Mouse (Mus musculus) liver, embryonic 11.5 days (tissue): ENCODE data around the gene Actb. TPM values are rescaled to one million over a fixed set of nuclear protein-coding genes. Genes with fewer than 3 reads are reported as not detected.
A peak's percentile ranks its signal among the peaks of the same experiment; 100 is the strongest.

ENCODE experiments used
- ATAC-seq: fragments of 200-750 bp; cut with Nextera tagmentation; replicated peaks from 2 replicates; pipeline ENCODE4 v1.8.0; 2017; ENCODE audit warnings: moderate number of reproducible peaks, mild to moderate bottlenecking, moderate TSS enrichment, moderate library complexity; ENCODE audit not compliant: low FRiP score
- DNase-seq: peaks from one replicate; pipeline ENCODE4 v3.0.0-alpha.2; 2017; ENCODE audit warnings: low spot score
- H3K27ac ChIP-seq: fragments of 300-500 bp; sonication (generic); 2 replicates; pipeline ENCODE4 v1.5.1; 2014; ENCODE audit warnings: mild to moderate bottlenecking, low read depth, low read length, control low read depth
- H3K27me3 ChIP-seq: fragments of 300-500 bp; sonication (generic); replicated peaks from 2 replicates; pipeline ENCODE4 v1.6.1; 2014; ENCODE audit warnings: low read length, mixed read lengths; ENCODE audit not compliant: control insufficient read depth, insufficient read depth
- H3K36me3 ChIP-seq: fragments of 300-500 bp; sonication (generic); 2 replicates; pipeline ENCODE4 v1.6.1; 2014; ENCODE audit warnings: mild to moderate bottlenecking, low read length, moderate library complexity, mixed read lengths; ENCODE audit not compliant: control insufficient read depth, insufficient read depth
- H3K4me1 ChIP-seq: fragments of 300-500 bp; sonication (generic); replicated peaks from 2 replicates; pipeline ENCODE4 v1.6.1; 2014; ENCODE audit warnings: low read length, mixed read lengths; ENCODE audit not compliant: control insufficient read depth, insufficient read depth
- H3K4me2 ChIP-seq: fragments of 300-500 bp; sonication (generic); 2 replicates; pipeline ENCODE4 v1.6.1; 2014; ENCODE audit warnings: mild to moderate bottlenecking, control low read depth, moderate library complexity
- H3K4me3 ChIP-seq: fragments of 300-500 bp; sonication (generic); 2 replicates; pipeline ENCODE4 v1.5.1; 2014; ENCODE audit warnings: low read depth, low read length, control low read depth
- H3K9ac ChIP-seq: fragments of 300-500 bp; sonication (generic); 2 replicates; pipeline ENCODE4 v1.6.1; 2014; ENCODE audit warnings: low read depth, low read length, control low read depth
- H3K9me3 ChIP-seq: fragments of 300-500 bp; sonication (generic); 2 replicates; pipeline ENCODE4 v1.6.1; 2016; ENCODE audit warnings: low read length, inconsistent platforms, mixed read lengths; ENCODE audit not compliant: control insufficient read depth
- WGBS: fragments of 180-500 bp; shearing (Covaris S2); extraction: QIAGEN DNeasy Blood & Tissue Kit; methylation state at CpG from one replicate; pipeline ENCODE4 v1.1.7; 2014; 5-methylcytosine and 5-hydroxymethylcytosine counted together
- polyA plus RNA-seq: library from polyadenylated mRNA; unstranded; fragments of >200 nt; fragmentation: Nextera tagmentation; extraction: Ambion mirVana; gene quantifications from 2 replicates; pipeline ENCODE4 v1.2.1, GENCODE M21; 2014

Actb gene
- polyA plus RNA-seq, 1 experiment from 2014 or later: 12,749 TPM

DNA sequence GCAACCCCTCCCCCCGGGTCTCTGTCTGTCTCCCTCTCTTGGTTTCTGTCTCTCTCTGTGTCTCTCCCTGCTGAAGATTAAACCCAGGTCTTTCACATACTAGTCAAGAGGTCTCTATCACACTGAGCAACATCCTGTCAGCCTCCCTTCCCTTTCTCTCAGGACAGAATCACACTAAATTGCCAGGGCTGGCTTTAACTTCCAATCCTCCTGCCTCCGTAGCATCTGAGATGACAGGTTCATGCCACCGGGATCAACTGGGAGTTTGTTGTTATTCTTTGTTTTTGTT is 20.3 kb upstream of the Actb start:
- peak overlapping the region; percentile 38; the same call in 1 of the 2 replicates for H3K9ac ChIP-seq
- no peaks in the 10 kb centered on the region for H3K9me3 ChIP-seq
- H3K4me1 ChIP-seq: peaks cover 51% of the 10 kb centered on the region
- 41% methylated on average over 3 of the region's 3 CpGs for WGBS
- H3K27me3 ChIP-seq: no peaks in the 10 kb centered on the region
- DNase-seq (no peak), ATAC-seq (no peak)
- no peaks in the 10 kb centered on the region for H3K36me3 ChIP-seq
- H3K27ac ChIP-seq: peak overlapping the region; percentile 89; the same call in 1 of the 2 replicates
- no peak overlapping the region for H3K4me3 ChIP-seq
- peak overlapping the region; percentile 53 for H3K4me2 ChIP-seq

DNA sequence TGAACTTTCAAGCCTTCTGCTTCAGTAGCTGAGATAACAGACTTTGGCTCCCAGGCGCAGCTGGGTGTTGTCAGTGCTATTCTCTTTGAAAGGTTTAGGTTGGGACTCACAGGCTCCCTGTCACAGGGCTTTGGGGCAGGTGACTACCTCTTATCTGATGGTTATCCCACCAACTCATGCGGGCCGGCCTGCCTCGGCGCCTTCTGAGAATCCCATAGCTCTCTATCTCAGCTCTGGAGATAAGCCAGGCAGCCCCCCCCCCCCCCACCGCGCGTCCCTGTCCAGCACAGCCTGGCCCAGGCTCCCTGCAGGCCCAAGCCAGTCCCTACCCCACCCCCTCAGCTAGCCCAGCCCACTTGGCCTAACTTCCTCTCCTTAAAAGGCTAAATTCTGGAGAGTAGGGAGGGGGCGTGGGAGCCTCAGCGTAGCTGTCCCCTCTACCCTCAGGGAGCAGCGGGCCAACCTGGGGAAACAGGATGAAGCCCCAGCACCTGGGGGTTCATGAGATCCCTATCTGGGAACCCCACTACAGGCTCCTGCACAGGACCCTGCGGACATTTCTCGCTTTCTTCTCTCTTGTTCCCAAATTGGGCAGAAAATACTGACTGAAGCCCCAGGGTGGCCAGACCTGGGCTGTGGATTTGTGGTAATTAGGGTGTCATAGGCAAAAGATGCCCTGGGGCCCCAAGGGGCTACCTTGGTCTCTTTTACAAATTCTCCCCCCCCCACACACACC is 19.8 kb upstream of the Actb start:
- peaks cover 52% of the 10 kb centered on the region for H3K4me1 ChIP-seq

DNA sequence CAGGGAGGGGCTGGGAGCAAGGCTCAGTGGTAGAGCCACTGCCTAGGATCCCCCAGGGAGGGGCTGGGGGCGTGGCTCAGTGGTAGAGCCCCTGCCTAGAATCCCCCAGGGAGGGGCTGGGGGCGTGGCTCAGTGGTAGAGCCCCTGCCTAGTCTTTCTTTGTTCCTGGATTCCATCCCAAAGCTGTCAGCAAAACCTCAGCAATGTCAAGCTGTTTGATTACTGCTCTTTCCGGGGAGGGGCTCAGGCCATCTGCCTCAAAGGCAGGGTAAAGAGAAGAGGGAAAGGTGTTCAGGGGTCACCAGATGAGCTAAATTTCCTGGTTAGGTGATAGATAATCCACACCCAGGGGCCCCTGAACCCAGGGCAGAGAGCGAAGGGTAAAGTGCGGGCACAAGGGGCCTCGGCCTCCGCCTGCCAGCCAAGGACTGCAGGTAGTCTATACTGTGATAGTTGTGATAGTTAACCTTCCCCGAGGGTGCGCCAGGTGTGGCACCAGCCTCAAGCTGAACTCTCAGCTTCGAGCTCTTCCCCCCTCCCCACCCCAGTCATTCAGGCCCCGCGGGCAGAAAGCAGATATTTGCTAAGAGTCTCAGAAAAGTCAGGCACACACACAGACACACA is 17.9 kb upstream of the Actb start:
- Histone ChIP-seq H3K36me3 (no peaks in the 10 kb centered on the region), H3K4me3 (no peak overlapping the region), H3K9me3 (no peaks in the 10 kb centered on the region), H3K4me1 (peaks cover 63% of the 10 kb centered on the region), H3K4me2 (no peak overlapping the region), H3K27ac (0 out of 2 replicates have a peak overlapping the region, but pooled peaks have one; percentile 15), H3K27me3 (no peaks in the 10 kb centered on the region), H3K9ac (no peak overlapping the region)
- no peak for ATAC-seq
- no peak for DNase-seq
- 66% methylated on average over 12 of the region's 12 CpGs for WGBS

More for the DNA sequence above, 19.8 kb upstream of the Actb start:
- no peak overlapping the region for H3K4me3 ChIP-seq
- DNase-seq (peak; percentile 67), ATAC-seq (peak; percentile 70)
- 11% methylated on average over 13 of the region's 13 CpGs for WGBS
- H3K36me3 ChIP-seq: no peaks in the 10 kb centered on the region
- peak overlapping the region; percentile 56 for H3K9ac ChIP-seq
- peak overlapping the region; percentile 89 for H3K27ac ChIP-seq
- H3K4me2 ChIP-seq: peak overlapping the region; percentile 53
- no peaks in the 10 kb centered on the region for H3K9me3 ChIP-seq
- H3K27me3 ChIP-seq: no peaks in the 10 kb centered on the region

DNA sequence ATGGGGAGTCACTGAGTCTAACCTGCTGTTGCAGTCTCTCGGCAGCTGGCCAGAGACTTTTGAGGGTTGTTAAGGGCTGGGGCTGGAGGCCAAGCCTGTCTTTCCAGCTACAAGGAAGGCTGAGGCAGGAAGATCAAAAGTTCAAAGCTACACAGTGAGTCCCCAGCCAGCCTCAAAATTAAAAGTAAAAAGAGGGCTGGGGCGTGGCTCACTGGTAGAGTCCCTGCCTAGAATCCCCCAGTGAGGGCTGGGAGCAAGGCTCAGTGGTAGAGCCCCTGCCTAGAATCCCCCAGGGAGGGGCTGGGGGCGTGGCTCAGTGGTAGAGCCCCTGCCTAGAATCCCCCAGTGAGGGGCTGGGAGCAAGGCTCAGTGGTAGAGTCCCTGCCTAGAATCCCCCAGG is 17.2 kb upstream of the Actb start:
- Histone ChIP-seq H3K9ac (no peak overlapping the region), H3K4me3 (no peak overlapping the region), H3K4me2 (no peak overlapping the region), H3K9me3 (no peaks in the 10 kb centered on the region), H3K36me3 (no peaks in the 10 kb centered on the region), H3K27ac (no peak overlapping the region), H3K27me3 (no peaks in the 10 kb centered on the region), H3K4me1 (peaks cover 59% of the 10 kb centered on the region)
- DNase-seq: no peak
- no peak for ATAC-seq
- 77% methylated on average over 3 of the region's 3 CpGs for WGBS

GRCm38 (mm10) chr5:142922251-142922650 is 15.7 kb upstream of the Actb start:
- no peaks in the 10 kb centered on the region for H3K9me3 ChIP-seq
- no peaks in the 10 kb centered on the region for H3K36me3 ChIP-seq
- peak overlapping the region; percentile 98 for H3K27ac ChIP-seq
- DNase-seq: no peak
- H3K9ac ChIP-seq: 0 out of 2 replicates have a peak overlapping the region, but pooled peaks have one; percentile 57
- peaks cover 54% of the 10 kb centered on the region for H3K4me1 ChIP-seq
- no peak for ATAC-seq
- no peak overlapping the region for H3K4me3 ChIP-seq
- H3K4me2 ChIP-seq: no peak overlapping the region
- H3K27me3 ChIP-seq: no peaks in the 10 kb centered on the region
- WGBS: 89% methylated on average over 5 of the region's 5 CpGs

DNA sequence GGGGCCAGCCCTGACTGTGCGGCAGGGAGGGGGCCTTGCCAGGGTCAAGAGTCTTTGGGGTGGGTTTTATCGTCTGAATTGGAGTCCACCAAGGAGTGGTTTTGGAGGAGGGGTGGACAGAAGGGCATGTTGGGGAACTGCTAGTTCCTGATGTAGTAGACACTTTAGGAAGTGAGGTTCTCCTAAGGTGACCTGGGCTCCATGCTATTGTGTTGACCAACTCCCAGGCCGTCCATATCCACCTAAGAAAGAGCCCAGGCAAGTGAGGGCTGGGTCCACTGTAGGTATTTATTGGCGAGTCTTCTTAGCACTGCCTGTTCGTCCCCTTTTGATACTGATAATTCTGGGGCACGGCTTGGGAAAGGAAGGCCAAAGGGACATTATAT is 14.5 kb upstream of the Actb start:
- DNase-seq (no peak), ATAC-seq (peak; percentile 21)
- H3K4me3 ChIP-seq: no peak overlapping the region
- peak overlapping the region; percentile 57 for H3K9ac ChIP-seq
- H3K4me1 ChIP-seq: peaks cover 42% of the 10 kb centered on the region
- peak overlapping the region; percentile 60 for H3K4me2 ChIP-seq
- no peaks in the 10 kb centered on the region for H3K9me3 ChIP-seq
- H3K36me3 ChIP-seq: no peaks in the 10 kb centered on the region
- H3K27ac ChIP-seq: peak overlapping the region; percentile 98
- no peaks in the 10 kb centered on the region for H3K27me3 ChIP-seq
- WGBS: 35% methylated on average over 6 of the region's 6 CpGs

- 20% methylated on average over 8 of the region's 8 CpGs for WGBS
- ATAC-seq (peak; percentile 100), DNase-seq (peak; percentile 74)
- no peaks in the 10 kb centered on the region for H3K27me3 ChIP-seq
- peak overlapping the region; percentile 98 for H3K27ac ChIP-seq
- H3K9ac ChIP-seq: peak overlapping the region; percentile 57
- H3K4me3 ChIP-seq: no peak overlapping the region
- H3K4me2 ChIP-seq: peak overlapping the region; percentile 60
- H3K4me1 ChIP-seq: peaks cover 36% of the 10 kb centered on the region
- no peaks in the 10 kb centered on the region for H3K36me3 ChIP-seq
- no peaks in the 10 kb centered on the region for H3K9me3 ChIP-seq
Observed at GRCm38 (mm10) chr5:142920311-142921073, 13.9 kb upstream of the Actb start.

DNA sequence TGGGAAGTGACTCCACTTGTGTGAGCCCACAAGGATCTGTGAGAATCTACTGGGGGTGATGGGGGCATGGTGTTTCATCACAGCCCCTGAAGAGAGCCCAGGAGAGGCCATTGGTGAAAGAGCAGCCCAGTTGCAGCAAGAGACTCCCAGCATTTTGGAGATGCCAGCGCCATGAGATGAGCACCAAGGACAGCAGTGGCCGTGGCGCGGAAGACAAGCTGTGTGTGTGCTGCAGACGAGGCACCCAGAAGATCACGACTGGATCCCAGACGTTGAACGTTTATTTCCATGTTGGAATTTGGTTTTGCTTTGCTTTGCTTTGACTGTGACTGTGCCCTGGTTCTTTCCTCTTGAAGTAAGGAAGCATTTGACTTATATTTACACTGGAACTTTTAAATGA is 10.8 kb upstream of the Actb start:
- H3K36me3 ChIP-seq: no peaks in the 10 kb centered on the region
- H3K9me3 ChIP-seq: no peaks in the 10 kb centered on the region
- no peaks in the 10 kb centered on the region for H3K27me3 ChIP-seq
- no peak for DNase-seq
- no peak for ATAC-seq
- 88% methylated on average over 8 of the region's 8 CpGs for WGBS
- H3K27ac ChIP-seq: no peak overlapping the region
- H3K4me1 ChIP-seq: peaks cover 28% of the 10 kb centered on the region
- H3K4me3 ChIP-seq: no peak overlapping the region
- H3K4me2 ChIP-seq: no peak overlapping the region
- H3K9ac ChIP-seq: no peak overlapping the region
